Mouse (Mus musculus) neural tube, embryonic 15.5 days (tissue): ENCODE results near the gene Ypel2. TPM values are rescaled to one million over a fixed set of nuclear protein-coding genes. Genes with fewer than 3 reads are reported as not detected.

Experiments used
- ATAC-seq: fragments of 200-750 bp; cut with Nextera tagmentation; 2 replicates; pipeline ENCODE4 v1.8.0; 2017; ENCODE audit warnings: mild to moderate bottlenecking, moderate TSS enrichment, moderate library complexity; ENCODE audit not compliant: low FRiP score
- H3K27ac ChIP-seq: fragments of 300-500 bp; sonication (generic); replicated peaks from 2 replicates; pipeline ENCODE4 v1.5.1; 2015; ENCODE audit warnings: mild to moderate bottlenecking, inconsistent platforms
- H3K27me3 ChIP-seq: fragments of 300-500 bp; sonication (generic); replicated peaks from 2 replicates; pipeline ENCODE4 v1.6.1; 2015; ENCODE audit warnings: inconsistent platforms
- H3K36me3 ChIP-seq: fragments of 300-500 bp; sonication (generic); 2 replicates; pipeline ENCODE4 v1.6.1; 2015; ENCODE audit warnings: inconsistent platforms
- H3K4me1 ChIP-seq: fragments of 300-500 bp; sonication (generic); 2 replicates; pipeline ENCODE4 v1.6.1; 2015; ENCODE audit warnings: inconsistent platforms
- H3K4me2 ChIP-seq: fragments of 300-500 bp; sonication (generic); 2 replicates; pipeline ENCODE4 v1.6.1; 2015; ENCODE audit warnings: inconsistent platforms, mild to moderate bottlenecking, moderate library complexity
- H3K4me3 ChIP-seq: fragments of 300-500 bp; sonication (generic); replicated peaks from 2 replicates; pipeline ENCODE4 v1.5.1; 2015; ENCODE audit warnings: mild to moderate bottlenecking, inconsistent platforms
- H3K9ac ChIP-seq: fragments of 300-500 bp; sonication (generic); replicated peaks from 2 replicates; pipeline ENCODE4 v1.6.1; 2015; ENCODE audit warnings: mild to moderate bottlenecking, inconsistent platforms
- H3K9me3 ChIP-seq: fragments of 300-500 bp; sonication (generic); replicated peaks from 2 replicates; pipeline ENCODE4 v1.6.1; 2016; ENCODE audit warnings: inconsistent platforms
- WGBS: fragments of 180-500 bp; shearing (Covaris S2); methylation state at CpG from one replicate; pipeline ENCODE4 v1.1.7; 2015; ENCODE audit warnings: mixed read lengths; 5-methylcytosine and 5-hydroxymethylcytosine counted together
- polyA plus RNA-seq: library from polyadenylated mRNA; unstranded; fragments of >200 nt; fragmentation: Nextera tagmentation; extraction: Ambion mirVana; gene quantifications from 2 replicates; pipeline ENCODE4 v1.2.1, GENCODE M21; 2015

Ypel2 gene
- polyA plus RNA-seq, 1 experiment from 2014 or later: 3.4 TPM

DNA sequence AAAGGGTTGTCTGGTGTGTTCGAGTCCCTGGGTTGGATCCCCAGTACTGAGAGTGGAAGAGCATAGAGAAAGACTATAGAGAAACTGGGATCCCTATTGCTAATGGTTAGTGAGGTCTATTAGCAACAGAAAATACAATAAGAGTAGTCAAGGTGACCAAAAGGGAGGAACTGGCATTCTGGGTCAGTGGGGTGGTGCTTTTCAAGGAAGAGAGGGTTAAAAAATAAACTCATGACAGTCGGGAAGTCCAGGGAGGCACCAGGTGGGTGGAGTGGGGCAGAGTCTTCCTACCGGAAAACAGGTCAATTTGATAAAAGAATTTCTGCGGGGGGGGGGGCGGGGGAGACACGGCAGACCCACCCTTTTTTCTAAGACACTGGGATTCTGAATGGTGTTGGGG, 823 bp upstream of the Ypel2 start:
- 14% methylated on average over 6 of the region's 6 CpGs for WGBS
- peak overlapping the region; percentile 90 for H3K4me2 ChIP-seq
- no peaks in the 10 kb centered on the region for H3K27me3 ChIP-seq
- H3K36me3 ChIP-seq: no peaks in the 10 kb centered on the region
- peak overlapping the region; percentile 44; the same call in 1 of the 2 replicates for H3K9ac ChIP-seq
- H3K9me3 ChIP-seq: no peaks in the 10 kb centered on the region
- peaks cover 36% of the 10 kb centered on the region for H3K4me1 ChIP-seq
- peak overlapping the region; percentile 100 for H3K4me3 ChIP-seq
- H3K27ac ChIP-seq: no peak overlapping the region
- no peak for ATAC-seq

DNA sequence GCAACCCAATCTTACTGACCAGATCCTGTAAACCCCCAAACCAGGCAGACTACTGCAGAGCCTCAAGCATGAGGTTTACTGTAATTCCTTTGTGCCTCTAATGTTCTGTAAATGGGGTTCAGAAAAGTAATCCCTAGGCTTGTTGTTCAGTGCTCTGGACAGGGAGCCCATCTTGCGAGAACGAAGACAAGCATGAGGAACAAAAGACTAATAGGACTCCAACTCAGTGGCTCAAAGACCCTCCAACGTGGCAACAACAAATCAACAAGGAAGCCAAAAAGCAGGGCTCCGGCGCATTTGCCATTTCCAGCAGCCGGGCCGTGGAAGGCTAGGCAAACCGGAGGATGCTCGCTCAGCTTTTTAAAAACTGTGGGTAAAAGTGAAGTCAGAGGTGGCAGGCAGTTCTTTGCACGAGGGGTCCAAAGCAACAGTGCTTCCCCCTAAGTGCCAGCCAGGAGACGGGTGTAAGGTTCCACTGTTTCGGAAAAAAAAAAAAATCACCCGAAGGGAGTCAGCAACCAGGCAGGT, 982 bp downstream of the Ypel2 start:
- WGBS: 2% methylated on average over 13 of the region's 13 CpGs
- Histone ChIP-seq H3K36me3 (no peaks in the 10 kb centered on the region), H3K4me1 (peaks cover 36% of the 10 kb centered on the region), H3K4me3 (peak overlapping the region; percentile 100), H3K27ac (peak overlapping the region; percentile 91), H3K4me2 (peak overlapping the region; percentile 90), H3K9ac (peak overlapping the region; percentile 81), H3K27me3 (no peaks in the 10 kb centered on the region), H3K9me3 (no peaks in the 10 kb centered on the region)
- ATAC-seq: no peak

GRCm38 (mm10) chr11:86991241-86991640, 2.3 kb downstream of the Ypel2 start:
- Histone ChIP-seq H3K27me3 (no peaks in the 10 kb centered on the region), H3K4me3 (no peak overlapping the region), H3K4me2 (0 out of 2 replicates have a peak overlapping the region, but pooled peaks have one; percentile 90), H3K27ac (no peak overlapping the region), H3K4me1 (peaks cover 36% of the 10 kb centered on the region), H3K36me3 (no peaks in the 10 kb centered on the region), H3K9ac (no peak overlapping the region), H3K9me3 (no peaks in the 10 kb centered on the region)
- WGBS: 69% methylated on average over 4 of the region's 4 CpGs
- no peak for ATAC-seq

- no peaks in the 10 kb centered on the region for H3K9me3 ChIP-seq
- H3K36me3 ChIP-seq: no peaks in the 10 kb centered on the region
- H3K27ac ChIP-seq: no peak overlapping the region; the same call in 1 of the 2 replicates
- WGBS: 19% methylated on average over 3 of the region's 3 CpGs
- H3K27me3 ChIP-seq: no peaks in the 10 kb centered on the region
- H3K4me3 ChIP-seq: no peak overlapping the region
- peak overlapping the region; percentile 24; the same call in 1 of the 2 replicates for H3K9ac ChIP-seq
- ATAC-seq: no peak
- peak overlapping the region; percentile 17; the same call in 1 of the 2 replicates for H3K4me2 ChIP-seq
- H3K4me1 ChIP-seq: peaks cover 34% of the 10 kb centered on the region
These were observed 3.2 kb downstream of the Ypel2 start for GRCm38 (mm10) chr11:86990309-86990708.

- Histone ChIP-seq H3K4me1 (peaks cover 3% of the 10 kb centered on the region; the same call in 1 of the 2 replicates), H3K27ac (no peak overlapping the region), H3K36me3 (no peaks in the 10 kb centered on the region), H3K27me3 (no peaks in the 10 kb centered on the region), H3K9me3 (no peaks in the 10 kb centered on the region), H3K9ac (no peak overlapping the region), H3K4me2 (no peak overlapping the region), H3K4me3 (no peak overlapping the region)
- 76% methylated on average over 3 of the region's 3 CpGs for WGBS
- ATAC-seq: no peak
These were observed 8.5 kb downstream of the Ypel2 start for GRCm38 (mm10) chr11:86984990-86985389.

- WGBS: 14% methylated on average over 6 of the region's 6 CpGs
- no peak overlapping the region for H3K9ac ChIP-seq
- H3K27ac ChIP-seq: no peak overlapping the region
- no peaks in the 10 kb centered on the region for H3K27me3 ChIP-seq
- H3K4me3 ChIP-seq: no peak overlapping the region
- H3K9me3 ChIP-seq: no peaks in the 10 kb centered on the region
- peaks cover 3% of the 10 kb centered on the region; the same call in 1 of the 2 replicates for H3K4me1 ChIP-seq
- no peaks in the 10 kb centered on the region for H3K36me3 ChIP-seq
- no peak for ATAC-seq
- H3K4me2 ChIP-seq: no peak overlapping the region
These were observed 10.5 kb downstream of the Ypel2 start for GRCm38 (mm10) chr11:86983056-86983455.

- peaks cover 3% of the 10 kb centered on the region; the same call in 1 of the 2 replicates for H3K4me1 ChIP-seq
- H3K4me3 ChIP-seq: no peak overlapping the region
- 0 out of 2 replicates have a peak overlapping the region, but pooled peaks have one; percentile 1 for H3K27ac ChIP-seq
- ATAC-seq: no peak
- H3K27me3 ChIP-seq: no peaks in the 10 kb centered on the region
- H3K9ac ChIP-seq: no peak overlapping the region
- 67% methylated on average over 5 of the region's 5 CpGs for WGBS
- H3K4me2 ChIP-seq: no peak overlapping the region
- H3K36me3 ChIP-seq: no peaks in the 10 kb centered on the region
- H3K9me3 ChIP-seq: no peaks in the 10 kb centered on the region
These were observed 12.2 kb downstream of the Ypel2 start for GRCm38 (mm10) chr11:86981229-86981791.

DNA sequence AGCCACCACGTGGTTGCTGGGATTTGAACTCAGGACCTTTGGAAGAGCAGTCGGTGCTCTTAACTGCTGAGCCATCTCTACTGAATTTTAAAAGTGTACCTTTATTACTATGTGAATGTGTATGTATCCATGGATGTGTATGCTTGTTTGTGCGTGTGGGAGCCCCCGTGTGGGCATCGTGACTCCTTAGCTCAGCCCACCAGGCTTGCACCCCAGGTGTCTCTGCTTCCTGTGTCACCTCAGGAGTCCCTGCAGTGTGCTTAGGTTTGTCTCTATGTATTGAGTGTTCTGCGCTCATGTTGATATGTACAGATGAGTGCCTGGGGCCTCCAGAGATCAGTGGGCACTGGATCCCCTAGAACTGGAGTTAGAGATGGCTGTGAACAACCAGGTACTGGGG, 13.0 kb downstream of the Ypel2 start:
- Histone ChIP-seq H3K27me3 (no peaks in the 10 kb centered on the region), H3K9ac (no peak overlapping the region), H3K4me2 (no peak overlapping the region), H3K9me3 (no peaks in the 10 kb centered on the region), H3K36me3 (no peaks in the 10 kb centered on the region), H3K27ac (no peak overlapping the region), H3K4me3 (no peak overlapping the region), H3K4me1 (peaks cover 3% of the 10 kb centered on the region; the same call in 1 of the 2 replicates)
- no peak for ATAC-seq
- 92% methylated on average over 6 of the region's 6 CpGs for WGBS

DNA sequence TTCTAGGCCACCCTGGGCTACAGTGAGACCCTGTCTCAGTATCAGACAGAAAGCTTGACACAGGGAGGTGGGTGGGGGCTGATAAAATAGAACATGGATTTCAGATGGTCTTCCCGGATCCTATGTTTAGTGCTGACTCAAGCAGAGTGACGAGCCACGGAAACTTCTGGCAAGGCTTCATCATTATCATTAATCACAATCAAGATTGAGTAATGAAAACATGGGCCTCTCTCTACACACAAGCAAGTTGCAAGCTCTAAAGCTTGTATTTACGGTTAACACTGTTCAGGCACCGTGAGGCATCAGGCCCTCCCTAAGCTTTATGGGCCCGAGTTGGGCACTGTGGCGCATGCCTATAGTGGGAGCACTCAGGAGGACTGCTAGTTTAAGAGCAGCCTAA, 13.7 kb downstream of the Ypel2 start:
- Histone ChIP-seq H3K36me3 (no peaks in the 10 kb centered on the region), H3K27ac (no peak overlapping the region), H3K9me3 (no peaks in the 10 kb centered on the region), H3K4me3 (no peak overlapping the region), H3K9ac (no peak overlapping the region), H3K27me3 (no peaks in the 10 kb centered on the region), H3K4me2 (no peak overlapping the region), H3K4me1 (peaks cover 4% of the 10 kb centered on the region)
- ATAC-seq: no peak
- 77% methylated on average over 7 of the region's 7 CpGs for WGBS

- WGBS: 93% methylated on average over 5 of the region's 5 CpGs
- H3K9ac ChIP-seq: no peak overlapping the region
These were observed 16.3 kb downstream of the Ypel2 start for GRCm38 (mm10) chr11:86977242-86977641.

DNA sequence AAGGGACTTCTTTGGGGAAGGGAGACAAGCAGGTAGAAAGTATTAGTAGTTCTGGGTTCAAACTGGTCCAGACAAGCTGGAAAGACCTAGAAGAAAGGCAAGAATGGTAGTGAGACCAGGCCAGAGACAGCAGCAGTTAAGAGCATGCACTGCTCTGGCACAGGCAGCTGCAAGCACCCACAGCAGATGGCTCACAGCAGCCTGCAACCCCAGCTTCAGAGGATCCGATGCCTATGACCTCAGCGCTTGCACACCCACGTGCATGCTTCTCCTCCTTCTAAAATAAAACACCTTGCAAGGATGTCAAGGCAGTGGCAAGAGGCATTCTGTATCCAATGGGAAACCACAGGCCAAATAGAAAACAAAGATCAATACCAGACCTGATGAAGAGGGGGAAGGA, 19.1 kb downstream of the Ypel2 start:
- Histone ChIP-seq H3K9ac (no peak overlapping the region), H3K27ac (no peak overlapping the region), H3K4me1 (peaks cover 27% of the 10 kb centered on the region), H3K4me3 (no peak overlapping the region), H3K27me3 (no peaks in the 10 kb centered on the region), H3K36me3 (no peaks in the 10 kb centered on the region), H3K4me2 (no peak overlapping the region), H3K9me3 (no peaks in the 10 kb centered on the region)
- no peak for ATAC-seq
- WGBS: 68% methylated on average over 3 of the region's 3 CpGs

More at GRCm38 (mm10) chr11:86977242-86977641, 16.3 kb downstream of the Ypel2 start:
- H3K4me2 ChIP-seq: no peak overlapping the region
- no peak overlapping the region for H3K27ac ChIP-seq
- no peak for ATAC-seq
- no peaks in the 10 kb centered on the region for H3K36me3 ChIP-seq
- no peaks in the 10 kb centered on the region for H3K27me3 ChIP-seq
- no peaks in the 10 kb centered on the region for H3K9me3 ChIP-seq
- peaks cover 24% of the 10 kb centered on the region for H3K4me1 ChIP-seq
- no peak overlapping the region for H3K4me3 ChIP-seq

- H3K9me3 ChIP-seq: no peaks in the 10 kb centered on the region
- no peak for ATAC-seq
- H3K4me1 ChIP-seq: peaks cover 37% of the 10 kb centered on the region
- WGBS: 55% methylated on average over 5 of the region's 5 CpGs
- H3K27me3 ChIP-seq: no peaks in the 10 kb centered on the region
- no peak overlapping the region for H3K4me3 ChIP-seq
- H3K36me3 ChIP-seq: no peaks in the 10 kb centered on the region
- no peak overlapping the region for H3K4me2 ChIP-seq
- no peak overlapping the region for H3K9ac ChIP-seq
- H3K27ac ChIP-seq: no peak overlapping the region
These were observed 20.3 kb downstream of the Ypel2 start for GRCm38 (mm10) chr11:86973255-86973654.
